Mouse (Mus musculus) retina, postnatal 1 day (tissue): Measurements from ENCODE around the gene Trim46.

Source experiments
- DNase-seq: peaks from one replicate; pipeline ENCODE4 v3.0.0-alpha.2; 2012

Gene Trim46

GRCm38 (mm10) chr3:89270891-89271290, 24.8 kb upstream of the Trim46 start:
- no peak for DNase-seq

- DNase-seq: peak; percentile 78
These were observed 24.1 kb upstream of the Trim46 start, which contains the start of gene Slc50a1 for GRCm38 (mm10) chr3:89270051-89270755. TSS of gene Slc50a1 (minus strand) at chr3:89270570.

- DNase-seq: no peak
These were observed 22.8 kb upstream of the Trim46 start for GRCm38 (mm10) chr3:89268916-89269315.

- peak; percentile 87 for DNase-seq
These were observed 20.4 kb upstream of the Trim46 start for GRCm38 (mm10) chr3:89266439-89266893.

GRCm38 (mm10) chr3:89262417-89262816, 16.3 kb upstream of the Trim46 start:
- no peak for DNase-seq

- no peak for DNase-seq
These were observed 14.1 kb upstream of the Trim46 start for GRCm38 (mm10) chr3:89260211-89260610.

GRCm38 (mm10) chr3:89259076-89259475, 13.0 kb upstream of the Trim46 start, which contains the start of gene Dpm3:
TSS of gene Dpm3 (plus strand) at chr3:89259358.
- no peak for DNase-seq

GRCm38 (mm10) chr3:89256177-89256576, 10.1 kb upstream of the Trim46 start:
- DNase-seq: no peak

GRCm38 (mm10) chr3:89254994-89255393, 8.9 kb upstream of the Trim46 start:
- no peak for DNase-seq

- DNase-seq: peak; percentile 45
These were observed 5.3 kb upstream of the Trim46 start for GRCm38 (mm10) chr3:89251365-89251895.

- peak; percentile 57 for DNase-seq
These were observed 4.4 kb upstream of the Trim46 start for GRCm38 (mm10) chr3:89250435-89251040.

- no peak for DNase-seq
These were observed 1.4 kb upstream of the Trim46 start for GRCm38 (mm10) chr3:89247466-89247865.

- peak; percentile 71 for DNase-seq
These were observed 379 bp downstream of the Trim46 start, which contains the start of gene Krtcap2 for GRCm38 (mm10) chr3:89245688-89246171. TSS of gene Krtcap2 (plus strand) at chr3:89245966.

- peak; percentile 84 for DNase-seq
These were observed 974 bp downstream of the Trim46 start for GRCm38 (mm10) chr3:89244982-89245687.

GRCm38 (mm10) chr3:89244158-89244981, 1.7 kb downstream of the Trim46 start:
- DNase-seq: peak; percentile 63

- DNase-seq: peak; percentile 72
These were observed 2.5 kb downstream of the Trim46 start for GRCm38 (mm10) chr3:89243609-89244008.

- DNase-seq: peak; percentile 76
These were observed 3.7 kb downstream of the Trim46 start for GRCm38 (mm10) chr3:89242331-89242895.

GRCm38 (mm10) chr3:89238494-89238893, 7.6 kb downstream of the Trim46 start:
- no peak for DNase-seq

- DNase-seq: no peak
These were observed 8.4 kb downstream of the Trim46 start for GRCm38 (mm10) chr3:89237682-89238081.

GRCm38 (mm10) chr3:89236516-89236915, 9.6 kb downstream of the Trim46 start:
- no peak for DNase-seq

- DNase-seq: no peak
These were observed 12.5 kb downstream of the Trim46 start for GRCm38 (mm10) chr3:89233562-89234110.
